Mouse (Mus musculus) embryonic facial prominence, embryonic 13.5 days (tissue): ENCODE measurements around the gene Gm7271. TPM values are rescaled to one million over a fixed set of nuclear protein-coding genes. Genes with fewer than 3 reads are reported as not detected.
A peak's percentile ranks its signal among the peaks of the same experiment; 100 is the strongest.

Experiments
- ATAC-seq: fragments of 200-750 bp; cut with Nextera tagmentation; 2 replicates; pipeline ENCODE4 v1.8.0; 2017; ENCODE audit warnings: low read depth; ENCODE audit not compliant: insufficient number of reproducible peaks, insufficient read depth, low FRiP score, low TSS enrichment
- H3K27ac ChIP-seq: fragments of 300-500 bp; sonication (generic); 2 replicates; pipeline ENCODE4 v1.5.1; 2015; ENCODE audit warnings: moderate library complexity, mild to moderate bottlenecking, inconsistent platforms
- H3K27me3 ChIP-seq: fragments of 300-500 bp; sonication (generic); 2 replicates; pipeline ENCODE4 v1.6.1; 2015; ENCODE audit warnings: mild to moderate bottlenecking, inconsistent platforms
- H3K36me3 ChIP-seq: fragments of 300-500 bp; sonication (generic); 2 replicates; pipeline ENCODE4 v1.6.1; 2015; ENCODE audit warnings: mild to moderate bottlenecking, inconsistent platforms
- H3K4me1 ChIP-seq: fragments of 300-500 bp; sonication (generic); 2 replicates; pipeline ENCODE4 v1.6.1; 2015; ENCODE audit warnings: inconsistent platforms
- H3K4me2 ChIP-seq: fragments of 300-500 bp; sonication (generic); 2 replicates; pipeline ENCODE4 v1.6.1; 2015; ENCODE audit warnings: moderate library complexity, mild to moderate bottlenecking, inconsistent platforms
- H3K4me3 ChIP-seq: fragments of 300-500 bp; sonication (generic); 2 replicates; pipeline ENCODE4 v1.5.1; 2015; ENCODE audit warnings: mild to moderate bottlenecking, inconsistent platforms
- H3K9ac ChIP-seq: fragments of 300-500 bp; sonication (generic); 2 replicates; pipeline ENCODE4 v1.6.1; 2015; ENCODE audit warnings: mild to moderate bottlenecking, inconsistent platforms
- H3K9me3 ChIP-seq: fragments of 300-500 bp; sonication (generic); 2 replicates; pipeline ENCODE4 v1.6.1; 2016; ENCODE audit warnings: inconsistent platforms
- WGBS: fragments of 180-500 bp; shearing (Covaris S2); methylation state at CpG from one replicate; pipeline ENCODE4 v1.1.7; 2015; ENCODE audit warnings: mixed read lengths; 5-methylcytosine and 5-hydroxymethylcytosine counted together
- polyA plus RNA-seq: library from polyadenylated mRNA; unstranded; fragments of >200 nt; fragmentation: Nextera tagmentation; extraction: Ambion mirVana; gene quantifications from 2 replicates; pipeline ENCODE4 v1.2.1, GENCODE M21; 2015

Gm7271 gene
- polyA plus RNA-seq, 1 experiment from 2014 or later = not detected

- ATAC-seq = peak; percentile 99
- H3K9me3 ChIP-seq = no peaks in the 10 kb centered on the region
- 0 out of 2 replicates have a peak, but pooled peaks cover 4% of the 10 kb centered on the region for H3K36me3 ChIP-seq
- peak within 1 kb of the TSS; percentile 89 for H3K4me2 ChIP-seq
- H3K4me1 ChIP-seq = peaks cover 12% of the 10 kb centered on the region
- under 1% methylated on average over 39 of the region's 39 CpGs for WGBS
- peak within 1 kb of the TSS; percentile 94 for H3K4me3 ChIP-seq
- H3K27ac ChIP-seq = peak within 1 kb of the TSS; percentile 82
- H3K9ac ChIP-seq = peak within 1 kb of the TSS; percentile 84
- H3K27me3 ChIP-seq = no peaks in the 10 kb centered on the region
These were observed 45.3 kb downstream of the Gm7271 start, which contains the start of gene Exoc1 for GRCm38 (mm10) chr5:76529040-76529703. TSS of gene Exoc1 (plus strand) at chr5:76529311.

- peak overlapping the region; percentile 89 for H3K4me2 ChIP-seq
- peaks cover 12% of the 10 kb centered on the region for H3K4me1 ChIP-seq
- peak overlapping the region; percentile 84 for H3K9ac ChIP-seq
- peak overlapping the region; percentile 94 for H3K4me3 ChIP-seq
- H3K27me3 ChIP-seq = no peaks in the 10 kb centered on the region
- no peaks in the 10 kb centered on the region for H3K9me3 ChIP-seq
- ATAC-seq = no peak
- H3K27ac ChIP-seq = peak overlapping the region; percentile 82; the same call in 1 of the 2 replicates
- 8% methylated on average over 9 of the region's 9 CpGs for WGBS
- H3K36me3 ChIP-seq = peaks cover 4% of the 10 kb centered on the region; the same call in 1 of the 2 replicates
These were observed 45.8 kb downstream of the Gm7271 start for GRCm38 (mm10) chr5:76529704-76530066.

- Histone ChIP-seq H3K27ac (no peak overlapping the region), H3K9ac (no peak overlapping the region), H3K4me3 (no peak overlapping the region), H3K27me3 (no peaks in the 10 kb centered on the region), H3K4me1 (peaks cover 12% of the 10 kb centered on the region), H3K9me3 (no peaks in the 10 kb centered on the region), H3K4me2 (no peak overlapping the region), H3K36me3 (peaks cover 33% of the 10 kb centered on the region)
- WGBS = 82% methylated on average over 6 of the region's 6 CpGs
- ATAC-seq = no peak
These were observed 49.3 kb downstream of the Gm7271 start for GRCm38 (mm10) chr5:76533186-76533585.

GRCm38 (mm10) chr5:76536231-76536630 is 52.4 kb downstream of the Gm7271 start:
- no peaks in the 10 kb centered on the region for H3K27me3 ChIP-seq
- H3K4me1 ChIP-seq = no peaks in the 10 kb centered on the region
- no peak overlapping the region for H3K9ac ChIP-seq
- peaks cover 44% of the 10 kb centered on the region for H3K36me3 ChIP-seq
- H3K27ac ChIP-seq = no peak overlapping the region
- WGBS = 76% methylated on average over 1 of the region's 1 CpGs
- no peak overlapping the region for H3K4me3 ChIP-seq
- no peak overlapping the region for H3K4me2 ChIP-seq
- no peak for ATAC-seq
- no peaks in the 10 kb centered on the region for H3K9me3 ChIP-seq

GRCm38 (mm10) chr5:76537578-76537977 is 53.7 kb downstream of the Gm7271 start:
- no peak overlapping the region for H3K27ac ChIP-seq
- ATAC-seq = no peak
- H3K4me1 ChIP-seq = no peaks in the 10 kb centered on the region
- H3K36me3 ChIP-seq = peaks cover 52% of the 10 kb centered on the region
- H3K9me3 ChIP-seq = no peaks in the 10 kb centered on the region
- H3K4me3 ChIP-seq = no peak overlapping the region
- no peaks in the 10 kb centered on the region for H3K27me3 ChIP-seq
- H3K4me2 ChIP-seq = no peak overlapping the region
- WGBS = 94% methylated on average over 10 of the region's 10 CpGs
- no peak overlapping the region for H3K9ac ChIP-seq

GRCm38 (mm10) chr5:76540181-76540580 is 56.3 kb downstream of the Gm7271 start:
- peaks cover 70% of the 10 kb centered on the region for H3K36me3 ChIP-seq
- WGBS = 82% methylated on average over 8 of the region's 8 CpGs
- ATAC-seq = no peak

GRCm38 (mm10) chr5:76540842-76541241 is 57.0 kb downstream of the Gm7271 start:
- Histone ChIP-seq H3K9me3 (no peaks in the 10 kb centered on the region), H3K36me3 (peaks cover 68% of the 10 kb centered on the region), H3K4me2 (no peak overlapping the region), H3K4me1 (no peaks in the 10 kb centered on the region), H3K27ac (no peak overlapping the region), H3K9ac (no peak overlapping the region), H3K27me3 (no peaks in the 10 kb centered on the region), H3K4me3 (no peak overlapping the region)
- ATAC-seq = no peak

More at GRCm38 (mm10) chr5:76540181-76540580, 56.3 kb downstream of the Gm7271 start:
- H3K4me3 ChIP-seq = no peak overlapping the region
- H3K4me1 ChIP-seq = no peaks in the 10 kb centered on the region
- no peak overlapping the region for H3K9ac ChIP-seq
- no peaks in the 10 kb centered on the region for H3K27me3 ChIP-seq
- no peak overlapping the region for H3K4me2 ChIP-seq
- no peak overlapping the region for H3K27ac ChIP-seq
- no peaks in the 10 kb centered on the region for H3K9me3 ChIP-seq

GRCm38 (mm10) chr5:76543200-76543599 is 59.4 kb downstream of the Gm7271 start:
- peaks cover 53% of the 10 kb centered on the region for H3K36me3 ChIP-seq
- no peak overlapping the region for H3K27ac ChIP-seq
- H3K27me3 ChIP-seq = no peaks in the 10 kb centered on the region
- H3K4me3 ChIP-seq = no peak overlapping the region
- no peaks in the 10 kb centered on the region for H3K4me1 ChIP-seq
- ATAC-seq = no peak
- H3K4me2 ChIP-seq = no peak overlapping the region
- H3K9ac ChIP-seq = no peak overlapping the region
- 90% methylated on average over 8 of the region's 8 CpGs for WGBS
- H3K9me3 ChIP-seq = no peaks in the 10 kb centered on the region

- WGBS = 87% methylated on average over 8 of the region's 8 CpGs
- H3K36me3 ChIP-seq = peaks cover 36% of the 10 kb centered on the region
These were observed 66.6 kb downstream of the Gm7271 start for GRCm38 (mm10) chr5:76550426-76550825.

GRCm38 (mm10) chr5:76565321-76565720 is 81.5 kb downstream of the Gm7271 start:
- H3K9me3 ChIP-seq = no peaks in the 10 kb centered on the region
- H3K4me2 ChIP-seq = no peak overlapping the region
- H3K27me3 ChIP-seq = no peaks in the 10 kb centered on the region
- peaks cover 68% of the 10 kb centered on the region for H3K36me3 ChIP-seq
- ATAC-seq = no peak
- WGBS = 33% methylated on average over 3 of the region's 3 CpGs
- no peak overlapping the region for H3K4me3 ChIP-seq
- H3K4me1 ChIP-seq = no peaks in the 10 kb centered on the region
- H3K27ac ChIP-seq = no peak overlapping the region
- H3K9ac ChIP-seq = no peak overlapping the region

More at GRCm38 (mm10) chr5:76550426-76550825, 66.6 kb downstream of the Gm7271 start:
- Histone ChIP-seq H3K9ac (no peak overlapping the region), H3K4me3 (no peak overlapping the region), H3K27ac (no peak overlapping the region), H3K4me1 (no peaks in the 10 kb centered on the region), H3K4me2 (no peak overlapping the region), H3K9me3 (no peaks in the 10 kb centered on the region), H3K27me3 (no peaks in the 10 kb centered on the region)
- no peak for ATAC-seq
